Mouse (Mus musculus) liver (tissue): ENCODE measurements around the gene Golim4.
"Not testable (repeated sequence)": the region's sequence is repeated elsewhere in the genome, so short reads cannot be mapped to it uniquely, and the experiment has no call there.

Experiments used
- DNase-seq: peaks from one replicate; pipeline ENCODE4 v3.0.0-alpha.2; 2020; ENCODE audit warnings: mixed read lengths

Gene Golim4

DNA sequence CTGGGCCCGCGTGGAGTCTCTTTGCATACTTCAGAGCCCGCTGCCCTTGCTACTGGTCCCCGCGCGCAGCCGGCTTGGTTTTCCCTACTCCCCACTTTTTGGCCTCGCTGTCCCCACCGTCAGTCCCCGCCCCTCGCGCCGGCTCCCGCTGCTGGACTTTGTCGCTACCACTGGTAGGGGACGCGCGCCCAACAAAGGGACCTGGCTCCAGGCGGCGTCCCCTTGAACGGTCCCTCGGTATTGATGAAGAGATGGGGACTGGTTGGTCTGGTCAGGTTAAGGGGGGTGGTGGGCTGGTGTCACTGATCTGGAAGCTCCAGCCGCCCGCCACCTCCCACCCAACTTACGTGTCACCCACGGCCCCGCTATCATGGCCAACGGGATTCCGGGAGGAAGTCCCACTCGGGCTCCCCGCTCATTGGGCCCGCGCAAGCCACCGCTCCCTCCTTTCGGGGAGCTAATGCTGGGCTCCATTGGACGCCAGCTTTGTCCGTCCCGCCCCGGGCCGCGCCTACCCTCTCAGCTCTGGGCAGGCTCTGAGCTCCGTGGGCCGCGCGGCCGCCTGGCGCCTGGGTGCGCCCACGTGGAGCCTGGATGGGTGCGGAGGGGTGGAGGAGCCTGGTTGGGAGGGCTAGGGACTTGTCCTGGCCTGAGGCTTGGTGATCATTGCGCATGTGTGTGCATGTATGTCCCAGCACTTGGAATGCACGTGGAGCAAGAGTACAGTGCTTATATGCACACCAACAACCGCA is at the start of gene Golim4:
Golim4 (minus strand) TSS at position 399 of the 752 bp plus-strand sequence.
- DNase-seq = peak; percentile 96

DNA sequence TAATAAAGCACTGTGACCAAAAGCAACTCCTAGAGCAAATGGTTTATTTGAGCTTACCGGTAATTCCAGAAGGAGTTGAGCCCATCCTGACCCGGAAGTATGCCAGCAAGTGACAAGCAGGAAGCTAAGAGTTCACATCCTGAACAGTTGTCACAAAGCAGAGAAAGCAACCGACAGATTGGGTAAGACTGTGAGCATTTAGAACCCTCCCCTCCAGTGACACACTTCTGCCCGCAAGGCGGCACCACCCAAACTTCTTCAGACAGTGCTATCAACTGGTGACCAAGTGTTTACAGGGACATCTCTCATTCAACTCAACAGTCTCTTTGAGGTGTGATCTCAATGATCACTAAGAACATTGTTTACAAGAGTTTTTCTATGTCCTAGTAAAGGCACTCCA is 48.9 kb upstream of the Golim4 start:
- no peak for DNase-seq

DNA sequence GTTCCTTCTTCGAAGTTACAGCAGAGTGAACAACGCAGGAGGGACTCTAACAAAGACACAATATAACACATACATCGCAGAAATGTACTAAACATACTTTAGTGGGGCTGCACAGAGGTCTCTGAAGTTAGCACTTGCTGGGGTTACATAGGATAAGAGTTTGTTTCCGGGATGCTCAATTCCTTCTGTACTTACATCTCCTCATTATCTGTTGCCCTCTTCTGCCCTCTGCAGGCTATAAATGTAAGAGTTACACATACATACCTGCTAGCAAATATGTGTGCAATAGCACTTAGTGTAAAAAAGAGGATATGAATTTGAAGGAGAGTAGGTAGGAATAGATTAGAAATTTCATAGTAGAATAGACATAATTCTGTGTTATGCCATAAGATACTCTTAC is 44.4 kb upstream of the Golim4 start:
- DNase-seq = no peak

DNA sequence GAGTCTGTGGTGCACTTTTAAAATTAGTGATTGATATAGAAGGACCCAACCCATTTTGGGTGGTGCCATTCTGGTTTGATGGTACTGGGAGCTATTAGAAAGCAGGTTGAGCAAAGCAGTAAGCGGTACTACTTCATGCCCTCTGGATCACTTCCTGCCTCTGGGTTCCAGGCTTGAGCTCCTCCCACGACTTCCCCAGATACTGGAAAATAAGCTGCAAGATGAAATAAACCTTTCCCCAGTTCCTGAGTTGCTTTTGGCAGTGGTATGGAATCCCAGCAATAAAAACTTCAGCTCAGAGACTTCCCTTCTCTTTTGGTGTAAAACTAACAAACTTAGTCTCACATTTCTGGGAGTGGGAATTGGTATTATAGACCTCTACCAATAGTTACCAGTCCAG is 43.7 kb upstream of the Golim4 start:
- no peak for DNase-seq

DNA sequence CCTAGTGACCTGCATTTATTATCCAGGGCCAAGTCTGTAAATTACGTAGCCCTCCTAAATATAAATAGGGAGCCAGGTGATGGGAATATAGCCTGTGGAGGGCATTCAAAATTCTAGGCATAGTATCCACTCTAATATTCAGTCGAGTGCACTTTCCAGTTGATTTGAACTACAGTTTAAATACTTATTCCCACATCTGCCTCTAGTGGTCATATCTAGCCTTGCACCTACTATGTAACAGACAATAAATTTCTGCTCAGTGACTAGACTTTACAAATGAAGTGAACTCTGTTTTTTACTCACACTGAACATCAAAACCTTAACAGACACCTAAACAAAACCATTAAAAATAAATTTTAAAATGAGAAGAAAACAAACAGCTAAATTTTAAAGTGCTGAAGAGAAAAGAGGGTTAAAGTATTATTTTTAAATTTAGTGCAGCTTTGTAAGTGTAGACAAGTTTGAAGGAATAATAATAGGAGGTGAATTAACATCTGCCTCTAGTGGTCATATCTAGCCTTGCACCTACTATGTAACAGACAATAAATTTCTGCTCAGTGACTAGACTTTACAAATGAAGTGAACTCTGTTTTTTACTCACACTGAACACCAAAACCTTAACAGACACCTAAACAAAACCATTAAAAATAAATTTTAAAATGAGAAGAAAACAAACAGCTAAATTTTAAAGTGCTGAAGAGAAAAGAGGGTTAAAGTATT is 24.4 kb upstream of the Golim4 start:
- not testable (repeated sequence) for DNase-seq

DNA sequence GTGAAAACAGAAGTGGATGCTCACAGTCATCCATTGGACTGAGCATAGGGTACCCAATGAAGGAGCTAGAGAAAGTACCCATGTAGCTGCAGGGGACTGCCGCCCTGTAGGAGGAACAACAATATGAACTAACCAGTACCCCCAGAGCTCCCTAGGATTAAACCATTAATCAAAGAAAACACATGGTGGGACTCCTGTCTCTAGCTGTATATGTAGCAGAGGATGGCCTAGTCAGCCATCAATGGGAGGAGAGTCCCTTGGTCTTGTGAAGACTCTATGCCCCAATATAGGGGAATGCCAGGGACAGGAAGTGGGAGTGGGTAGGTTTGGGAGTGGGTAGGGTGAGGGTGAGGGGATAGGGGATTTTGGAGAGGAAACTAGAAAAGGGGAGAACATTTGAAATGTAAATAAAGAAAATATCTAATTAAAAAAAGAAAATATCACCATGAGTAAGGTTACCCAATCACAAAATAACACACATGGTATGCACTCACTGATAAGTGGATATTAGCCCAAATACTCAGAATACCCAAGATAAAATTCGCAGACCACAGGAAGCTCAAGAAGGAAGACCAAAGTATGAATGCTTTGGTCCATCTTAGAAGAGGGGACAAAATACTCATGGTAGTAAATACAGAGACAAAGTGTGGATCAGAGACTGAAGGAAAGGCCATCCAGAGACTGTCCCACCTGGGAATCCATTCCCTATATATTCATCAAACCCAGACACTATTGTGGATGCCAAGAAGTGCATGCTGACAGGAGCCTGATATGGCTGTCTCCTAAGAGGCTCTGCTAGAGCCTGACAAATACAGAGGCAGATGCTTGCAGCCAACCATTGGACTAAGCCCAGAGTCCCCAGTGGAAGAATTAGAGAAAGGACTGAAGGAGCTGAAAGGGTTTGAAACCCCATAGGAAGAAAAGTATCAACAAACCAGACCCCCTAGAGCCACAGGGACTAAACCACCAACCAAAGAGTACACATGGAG is 6.3 kb upstream of the Golim4 start:
- DNase-seq = not testable (repeated sequence)

DNA sequence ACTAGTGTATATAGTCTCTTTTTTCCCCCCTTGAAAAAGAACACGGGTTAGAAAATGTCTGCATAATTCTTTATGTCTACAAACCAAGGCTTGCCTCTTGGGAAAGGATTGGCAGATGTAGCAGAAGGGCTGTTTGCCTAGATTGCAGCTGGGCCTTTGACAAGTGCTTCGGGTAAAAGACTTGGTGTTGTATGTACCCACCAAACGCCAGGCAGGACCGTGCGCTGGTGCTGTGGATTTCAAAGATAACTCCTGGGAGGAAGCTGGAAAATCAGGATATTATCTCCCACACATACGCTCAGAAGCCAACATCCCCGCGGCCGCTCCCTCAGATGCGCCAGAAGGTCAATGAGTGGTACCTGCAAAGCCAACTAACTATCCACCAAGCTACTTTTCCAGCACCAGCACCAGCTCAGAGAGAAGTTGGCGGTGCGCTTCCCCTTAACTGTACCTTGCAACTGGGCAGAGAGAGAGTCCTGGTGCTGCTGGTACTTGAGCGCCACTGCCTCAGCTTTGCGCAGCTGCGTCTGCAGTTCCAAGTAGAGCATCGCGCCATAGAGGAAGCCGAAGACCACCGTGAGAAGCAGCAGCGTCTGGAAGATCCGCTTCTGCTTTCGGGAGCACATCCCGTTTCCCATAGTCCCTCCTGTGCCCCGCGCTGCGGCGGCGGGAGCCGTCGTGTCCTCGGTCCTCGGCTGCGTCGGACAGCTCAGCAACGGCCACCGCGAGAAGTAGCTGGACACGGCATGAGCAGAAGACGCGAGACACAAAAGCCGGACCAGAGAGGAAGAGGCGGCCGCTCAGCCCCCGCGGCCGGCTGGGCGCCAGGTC is 873 bp downstream of the Golim4 start:
- peak; percentile 48 for DNase-seq

DNA sequence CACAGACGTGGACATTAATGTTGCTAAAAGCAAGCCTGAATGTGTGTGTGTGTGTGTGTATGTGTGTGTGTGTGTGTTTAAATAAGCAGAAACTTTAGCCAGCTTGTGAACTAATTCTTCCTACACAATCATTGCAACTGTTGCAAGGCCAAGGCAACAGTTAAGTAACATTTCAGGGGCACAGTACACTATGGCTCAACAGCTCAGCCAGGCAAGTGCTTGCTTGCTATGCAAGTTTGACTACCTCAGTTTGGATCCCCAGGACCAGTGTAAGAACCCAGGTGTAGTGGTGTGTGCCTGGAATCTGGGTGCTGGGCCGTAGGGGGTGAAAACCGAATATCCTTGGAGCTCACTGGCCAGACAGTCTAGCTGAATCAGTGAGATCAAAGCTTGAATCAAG is 2.6 kb downstream of the Golim4 start:
- DNase-seq = no peak

DNA sequence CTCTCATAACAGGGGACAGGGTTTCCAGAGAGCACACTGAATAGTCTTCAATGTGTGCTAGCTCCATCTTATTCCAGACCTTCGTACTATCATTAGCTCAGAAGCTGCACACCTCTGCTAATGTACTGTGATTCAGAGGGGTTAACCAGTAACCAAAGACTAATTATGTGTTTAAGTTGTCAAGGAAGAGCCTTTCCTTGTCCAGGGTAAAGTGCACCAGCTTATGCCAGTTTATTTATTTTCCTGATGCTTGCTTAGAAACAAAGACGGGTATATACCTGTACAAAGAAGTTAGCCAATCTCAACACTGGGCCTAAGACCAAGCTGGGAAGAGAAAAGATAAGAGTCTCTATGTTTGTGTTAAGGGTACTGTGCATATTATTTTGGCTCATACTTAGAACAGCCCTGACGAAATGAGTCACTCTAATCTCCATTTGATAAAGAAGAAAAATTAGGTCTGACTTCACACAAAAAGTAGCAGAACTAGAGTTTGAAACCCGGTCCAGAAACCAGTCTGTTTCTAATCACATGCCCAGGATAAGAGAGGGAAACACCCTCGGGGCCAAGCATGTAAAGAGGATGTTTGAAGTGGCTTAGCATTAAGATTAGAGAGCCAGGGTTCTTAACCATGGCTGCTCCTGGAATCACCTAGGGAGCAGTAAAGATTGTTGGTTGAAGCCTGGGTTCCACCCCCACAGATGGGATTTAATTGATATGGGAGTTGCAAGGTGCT is 4.3 kb downstream of the Golim4 start:
- no peak for DNase-seq

DNA sequence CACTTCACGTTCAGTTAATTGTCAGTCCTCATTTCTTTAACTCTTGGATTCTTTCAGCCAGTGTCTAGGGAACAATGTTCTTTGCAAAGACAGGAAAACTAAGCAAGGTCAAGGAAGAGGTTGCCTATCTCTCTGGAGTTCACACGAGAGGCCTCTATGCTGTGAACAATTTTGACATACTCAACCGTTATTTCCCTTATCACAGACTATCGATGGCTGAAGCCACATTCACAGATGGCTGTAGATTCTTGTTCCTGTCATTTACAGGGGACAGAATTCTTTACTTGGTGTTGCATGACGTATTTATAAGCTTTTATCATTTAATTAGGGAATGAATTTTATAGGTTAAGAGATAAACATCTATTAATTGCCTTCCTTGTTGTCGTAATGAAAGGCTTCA is 5.9 kb downstream of the Golim4 start:
- no peak for DNase-seq

DNA sequence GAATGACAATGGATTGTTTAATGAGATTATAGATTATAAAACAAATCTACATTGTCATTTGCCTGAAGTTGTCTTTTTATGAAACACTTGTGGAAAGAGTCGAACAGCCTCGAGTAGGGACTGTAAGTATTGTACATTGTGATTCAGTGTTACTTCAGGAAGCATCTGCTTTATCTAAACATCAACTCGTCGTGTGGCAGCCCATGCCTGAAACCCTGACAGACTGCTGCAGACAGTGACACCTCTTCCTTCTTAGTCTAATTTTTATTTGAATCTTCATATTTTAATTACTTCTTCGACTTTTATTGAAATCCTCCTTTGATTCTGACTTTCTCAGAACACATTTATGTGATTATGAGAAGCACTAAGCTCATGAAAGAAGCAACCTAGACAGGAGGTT is 7.4 kb downstream of the Golim4 start:
- no peak for DNase-seq

DNA sequence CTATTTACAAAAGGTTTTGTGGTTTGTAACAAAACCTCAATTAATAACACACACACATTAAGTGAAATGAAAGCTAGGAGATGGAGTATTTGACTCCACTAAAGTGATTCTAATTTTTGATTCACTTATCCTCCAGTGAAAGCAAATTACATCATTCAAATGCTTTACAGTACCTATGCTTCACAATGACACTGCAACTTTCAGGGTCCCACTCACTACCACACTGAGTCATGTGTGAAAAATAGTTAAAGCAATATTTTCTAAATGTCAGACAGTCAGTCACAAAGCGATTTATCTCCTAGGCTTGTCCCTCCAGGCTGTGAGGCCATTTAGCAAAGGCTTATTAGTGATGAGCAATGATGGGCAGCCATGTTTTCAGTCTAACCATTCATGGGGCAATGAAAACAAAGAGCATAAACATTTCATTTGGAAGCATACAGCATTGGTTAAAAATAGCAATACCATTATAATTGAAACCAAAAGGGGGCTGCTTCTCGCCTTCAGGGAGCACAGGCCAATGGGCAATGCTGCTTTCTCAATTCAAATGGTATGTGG is 8.1 kb downstream of the Golim4 start:
- DNase-seq = no peak

DNA sequence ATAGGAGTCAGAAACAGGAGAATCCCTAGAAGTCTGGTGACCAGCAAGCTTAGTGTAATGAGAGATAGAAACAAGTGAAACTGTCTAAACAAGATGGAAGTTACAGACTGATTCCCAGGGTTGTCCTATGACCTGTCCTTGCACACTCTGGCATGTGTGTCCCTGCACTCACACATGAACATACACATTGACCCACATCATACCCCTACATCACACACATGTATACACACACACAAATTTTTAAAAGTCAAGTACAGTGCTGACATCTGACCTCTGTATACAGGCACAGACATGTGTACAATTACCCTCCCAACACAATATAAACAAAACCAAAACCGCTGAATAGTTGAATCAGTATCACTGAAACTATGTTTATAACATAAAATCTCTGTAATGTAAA is 8.7 kb downstream of the Golim4 start:
- DNase-seq = no peak

DNA sequence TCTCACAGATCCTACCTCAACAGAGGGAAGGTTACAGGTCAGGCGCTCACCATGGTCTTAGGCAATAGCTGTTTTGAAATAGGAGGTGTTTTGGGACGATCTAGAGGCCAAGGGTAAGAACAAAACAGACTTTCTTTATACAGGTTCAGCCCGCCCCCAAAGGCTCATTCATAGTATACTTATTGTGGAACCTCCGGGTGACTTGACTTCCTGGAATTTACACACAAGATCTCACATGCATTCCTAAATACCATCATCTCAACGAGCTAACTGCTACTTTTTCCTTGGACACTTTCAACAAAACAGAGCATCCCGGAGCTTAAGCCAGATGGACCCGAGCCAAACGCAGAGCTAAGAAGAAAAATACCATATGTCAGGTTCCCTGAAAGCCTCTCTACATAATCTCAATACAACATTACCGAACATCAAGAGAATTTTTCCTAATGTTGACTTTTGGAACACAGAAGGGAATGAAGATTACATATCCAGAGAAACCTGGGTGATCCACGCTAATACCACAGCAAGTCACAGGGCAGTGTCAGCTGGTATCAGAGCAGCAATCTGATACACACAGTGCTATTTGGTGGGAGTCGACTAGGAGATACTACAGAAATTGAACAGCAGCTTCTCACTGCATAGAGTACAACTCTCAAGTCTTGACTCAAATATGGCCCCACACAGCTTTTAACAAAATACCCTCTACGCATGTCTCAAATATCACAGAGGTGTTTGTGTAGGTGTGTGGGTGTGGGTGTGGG is 14.3 kb downstream of the Golim4 start:
- no peak for DNase-seq

DNA sequence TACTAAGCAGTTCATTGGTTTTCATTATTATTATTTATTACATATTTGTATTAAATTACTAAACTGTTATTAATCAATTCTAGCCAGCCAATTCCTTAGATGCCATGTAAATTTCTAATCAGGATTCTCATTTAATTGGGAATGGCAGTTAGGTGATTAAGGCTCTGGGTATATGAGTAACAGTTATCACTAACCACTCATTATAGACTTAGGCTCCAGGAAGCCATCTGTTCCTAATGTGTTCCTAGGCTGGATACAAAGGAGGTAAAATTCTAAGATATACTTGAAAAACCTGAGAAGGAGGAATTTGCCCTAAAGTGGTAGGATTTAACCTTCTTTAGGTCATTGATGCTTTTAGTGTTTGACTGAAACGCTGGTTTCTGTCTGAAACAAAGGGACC is 14.9 kb downstream of the Golim4 start:
- DNase-seq = no peak

DNA sequence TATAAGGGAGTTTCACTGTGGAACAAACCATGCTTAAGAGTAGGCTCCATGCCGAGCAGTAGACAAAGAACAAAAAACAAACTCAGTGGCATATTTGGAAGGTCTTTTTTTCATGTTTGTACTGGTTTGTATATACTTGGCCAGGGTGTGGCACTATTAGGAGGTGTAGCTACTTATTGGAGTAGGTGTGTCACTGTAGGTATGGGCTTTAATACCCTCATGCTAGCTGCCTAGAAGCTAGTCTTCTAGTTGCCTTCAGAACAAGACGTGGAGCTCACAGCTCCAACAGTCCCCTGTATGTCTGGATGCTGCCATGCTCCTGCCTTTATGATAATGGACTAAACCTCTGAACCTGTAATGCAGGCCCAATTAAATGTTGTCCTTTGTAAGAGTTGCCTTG is 20.6 kb downstream of the Golim4 start:
- no peak for DNase-seq

DNA sequence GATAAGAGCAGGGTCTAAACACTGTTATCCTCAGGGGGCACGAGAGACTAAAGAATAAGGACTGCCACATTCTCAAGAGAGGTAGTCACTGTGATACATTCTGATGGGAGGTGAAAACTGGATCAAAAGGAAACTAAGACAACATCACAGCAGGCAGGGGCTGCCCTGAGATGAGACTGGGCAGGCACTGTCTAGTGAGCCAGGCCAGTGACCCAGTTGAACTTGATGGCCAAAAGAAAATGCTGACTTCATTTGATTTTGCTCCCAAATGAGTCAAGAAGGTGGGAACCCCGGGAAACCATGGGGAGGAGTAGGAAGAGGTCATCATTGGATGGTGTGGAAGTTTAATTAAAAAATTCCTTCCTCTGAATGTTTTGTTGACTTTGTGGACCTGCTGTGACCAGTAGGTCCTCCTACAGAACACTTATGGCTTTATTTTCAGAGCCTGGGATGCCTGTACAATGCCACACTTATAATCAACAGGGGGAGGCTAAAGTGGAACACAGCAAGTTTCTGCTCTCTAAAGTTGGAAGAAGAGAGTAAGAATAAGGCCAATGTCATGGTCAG is 26.0 kb downstream of the Golim4 start:
- no peak for DNase-seq

DNA sequence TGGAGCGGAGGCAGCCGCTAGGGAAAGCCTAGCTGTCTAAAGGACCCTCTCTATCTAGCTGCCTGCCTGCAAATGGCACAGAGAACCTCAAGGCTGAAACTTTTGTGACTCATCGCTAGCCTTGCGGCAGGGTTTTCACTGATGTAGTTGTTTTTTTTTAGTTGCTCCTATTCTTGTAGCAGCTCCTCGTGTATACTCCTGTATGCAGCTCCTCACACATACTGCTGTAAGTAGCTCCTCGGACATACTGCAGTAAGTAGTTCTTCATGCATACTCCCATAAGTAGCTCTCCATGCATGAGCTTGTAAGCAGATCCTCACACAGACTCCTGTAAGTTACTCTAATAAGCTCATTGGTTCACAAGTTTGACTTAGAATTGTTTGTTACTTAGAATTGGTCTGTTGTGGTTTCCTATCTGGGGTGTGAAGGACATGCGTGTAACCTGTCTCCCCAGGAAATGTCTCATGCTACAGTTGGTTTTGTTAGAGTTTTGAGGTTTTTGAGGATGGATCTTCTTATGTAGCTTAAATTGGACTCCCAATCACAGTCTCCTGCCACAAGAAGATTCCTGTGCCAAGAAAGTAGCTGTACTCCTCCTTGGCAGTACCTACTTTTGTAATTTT is 26.7 kb downstream of the Golim4 start:
- no peak for DNase-seq

DNA sequence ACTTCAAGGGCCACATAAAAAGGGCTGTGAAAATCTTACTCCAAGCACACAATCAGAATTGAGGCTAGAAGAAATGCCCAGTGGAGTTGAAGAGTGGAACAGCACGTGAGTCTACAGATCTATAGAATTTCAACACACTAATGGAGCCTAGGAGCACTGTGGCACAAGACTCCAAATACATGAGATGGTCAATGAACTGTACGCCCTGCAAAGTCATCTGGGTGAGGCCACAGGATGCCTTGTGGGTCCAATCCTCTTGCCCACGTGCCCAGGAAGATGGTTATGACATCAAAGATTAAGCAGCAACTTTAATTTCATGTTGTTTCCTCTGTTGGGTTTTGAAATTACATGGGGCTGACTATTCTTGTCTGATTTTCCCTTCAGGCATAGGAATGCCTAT is 30.4 kb downstream of the Golim4 start:
- DNase-seq = no peak

DNA sequence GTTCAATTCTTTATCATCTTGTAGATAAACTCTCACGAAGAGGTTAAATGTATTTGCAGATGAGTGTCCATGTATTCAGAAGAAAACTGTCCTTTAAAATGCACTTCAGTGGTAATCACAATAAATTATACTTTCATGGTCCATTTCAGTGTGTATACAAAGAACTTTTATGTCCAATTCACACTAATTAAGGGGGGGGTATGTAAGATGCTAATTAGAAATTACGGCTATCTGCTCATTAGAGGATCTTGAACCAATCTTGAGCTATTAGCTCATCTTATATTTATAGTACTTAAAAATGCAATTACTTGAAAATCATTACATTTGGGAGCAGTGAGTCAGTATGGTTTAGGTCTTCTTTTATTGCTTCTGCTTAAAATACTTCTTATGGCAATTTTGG is 31.6 kb downstream of the Golim4 start:
- DNase-seq = no peak
